ENCODE assay signal across 26 mouse cellular contexts in the genomic region with DNA sequence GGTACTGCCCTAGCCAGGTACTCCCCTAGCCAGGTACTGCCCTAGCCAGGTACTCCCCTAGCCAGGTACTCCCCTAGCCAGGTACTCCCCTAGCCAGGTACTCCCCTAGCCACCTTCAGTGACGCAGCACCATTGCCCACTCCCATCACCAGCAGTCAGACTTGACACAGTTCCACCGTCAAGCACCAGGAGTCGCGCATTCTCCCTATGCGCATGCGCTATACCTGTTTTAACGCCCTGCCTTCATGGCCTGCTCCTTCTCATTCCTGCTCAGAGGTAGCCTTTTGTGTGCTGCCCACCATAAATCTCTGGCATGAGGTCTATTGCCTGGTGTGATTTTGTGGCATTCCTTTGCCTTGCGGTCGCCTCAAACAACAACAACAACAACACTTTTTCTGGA.
A peak's percentile ranks its signal among the peaks of the same experiment; 100 is the strongest.
DNase-seq lines count a peak whose midpoint lies in the region; ATAC-seq and TF ChIP-seq lines count a peak whose summit lies in the region.
"Had no signal": no experiment of that assay in that cellular context is flagged by ENCODE, and none has a peak within 500 bp of the region (broad histone marks: within the 10 kb centered on the region; RNA-seq: fewer than 3 reads in every experiment).

No protein-coding gene starts in this region.

- no peak overlapping the region for H3K4me3 ChIP-seq in limb, embryonic 15.5 days
- no peak overlapping the region for H3K4me3 ChIP-seq in limb, embryonic 10.5 days
- no peak overlapping the region for H3K4me3 ChIP-seq in testis, adult 2 months (ENCODE audit: control insufficient read depth, low read depth, low read length)
- H3K4me3 ChIP-seq: embryonic facial prominence, embryonic 13.5 days; embryonic facial prominence, embryonic 15.5 days; erythroblast, embryonic 14.5 days; forebrain, embryonic 10.5 days; forebrain, embryonic 12.5 days had no signal

- H3K9ac ChIP-seq in limb, embryonic 15.5 days = no peak overlapping the region
- H3K9ac ChIP-seq: embryonic facial prominence, embryonic 13.5 days; embryonic facial prominence, embryonic 15.5 days; forebrain, embryonic 12.5 days had no signal

- H3K27me3 ChIP-seq in limb, embryonic 15.5 days = no peaks in the 10 kb centered on the region
- H3K27me3 ChIP-seq in limb, embryonic 10.5 days (ENCODE audit: low read depth, poor library complexity, severe bottlenecking) = no peaks in the 10 kb centered on the region
- H3K27me3 ChIP-seq in testis, adult 2 months (ENCODE audit: control insufficient read depth, insufficient read depth, low read length) = no peaks in the 10 kb centered on the region
- H3K27me3 ChIP-seq: CH12.LX; embryonic facial prominence, embryonic 13.5 days; embryonic facial prominence, embryonic 15.5 days; forebrain, embryonic 12.5 days had no signal

- 95% methylated on average over 9 of the region's 9 CpGs for WGBS in limb, embryonic 15.5 days
- WGBS in limb, embryonic 10.5 days = 94% methylated on average over 9 of the region's 9 CpGs

- TF ChIP-seq POLR2A in testis, adult 2 months (IDR thresholded peaks at IDR 0.05; ENCODE audit: control insufficient read depth, low read depth, low read length) = peak; percentile 66; the same call in 1 of the 2 replicates

- H3K4me2 ChIP-seq in limb, embryonic 15.5 days = no peak overlapping the region
- H3K4me2 ChIP-seq: embryonic facial prominence, embryonic 13.5 days; embryonic facial prominence, embryonic 15.5 days; forebrain, embryonic 12.5 days had no signal

- H3K4me1 ChIP-seq in limb, embryonic 15.5 days = peaks cover 26% of the 10 kb centered on the region
- peaks cover 28% of the 10 kb centered on the region for H3K4me1 ChIP-seq in limb, embryonic 10.5 days
- peaks cover 9% of the 10 kb centered on the region for H3K4me1 ChIP-seq in testis, adult 2 months (ENCODE audit: control insufficient read depth, insufficient read depth, low read length)

- H3K36me3 ChIP-seq in limb, embryonic 15.5 days = no peaks in the 10 kb centered on the region
- no peaks in the 10 kb centered on the region for H3K36me3 ChIP-seq in limb, embryonic 10.5 days
- H3K36me3 ChIP-seq in testis, adult 2 months (ENCODE audit: control insufficient read depth, insufficient read depth, low read length) = no peaks in the 10 kb centered on the region
- H3K36me3 ChIP-seq: embryonic facial prominence, embryonic 13.5 days; embryonic facial prominence, embryonic 15.5 days; forebrain, embryonic 10.5 days; forebrain, embryonic 12.5 days had no signal

- no peak for ATAC-seq in limb, embryonic 15.5 days (ENCODE audit: insufficient number of reproducible peaks, low FRiP score, low TSS enrichment, low read depth)
- ATAC-seq: CD4-positive, CD25-positive, alpha-beta regulatory T cell, adult 4 months; forebrain, embryonic 14.5 days; forebrain, embryonic 16.5 days had no signal

- no peaks in the 10 kb centered on the region for H3K9me3 ChIP-seq in limb, embryonic 15.5 days
- no peaks in the 10 kb centered on the region for H3K9me3 ChIP-seq in limb, embryonic 10.5 days (replicated peaks)
- H3K9me3 ChIP-seq: embryonic facial prominence, embryonic 13.5 days; embryonic facial prominence, embryonic 15.5 days; forebrain, embryonic 10.5 days; forebrain, embryonic 12.5 days had no signal

- H3K27ac ChIP-seq in limb, embryonic 15.5 days = peak overlapping the region; percentile 17; the same call in 1 of the 2 replicates
- H3K27ac ChIP-seq in limb, embryonic 10.5 days = no peak overlapping the region
- H3K27ac ChIP-seq in testis, adult 2 months (ENCODE audit: control insufficient read depth, insufficient read depth, low read depth, low read length) = no peak overlapping the region
- H3K27ac ChIP-seq: embryonic facial prominence, embryonic 13.5 days; embryonic facial prominence, embryonic 15.5 days; forebrain, embryonic 10.5 days; forebrain, embryonic 12.5 days had no signal

- DNase-seq in limb, embryonic 10.5 days (ENCODE audit: low spot score) = no peak
- no peak for DNase-seq in testis, postnatal 14 days (ENCODE audit: low spot score)
- peak; percentile 65 for DNase-seq in ZHBTc4 (ENCODE audit: low read depth, low spot score)
- no peak for DNase-seq in spleen, adult 18-20 months
- DNase-seq: adrenal gland, adult 2 months; adrenal gland, postnatal 10 days; adrenal gland, postnatal 25 days; B cell, adult 2 months; cerebellum, adult 11 months; cerebellum, adult 18-20 months; cerebellum, adult 8-10 months; cerebellum, adult 9-11 months; cerebellum, postnatal 14 days; cerebellum, postnatal 36 days; embryo, embryonic 11 days had no signal

- TF ChIP-seq CTCF in testis, adult 2 months (IDR thresholded peaks at IDR 0.05; ENCODE audit: control insufficient read depth, insufficient read depth, insufficient replicate concordance, low read depth, low read length) = no peak
